Mouse (Mus musculus) gastrocnemius, postnatal 4 days (tissue): ENCODE results near the gene Rasgrp3. TPM values are rescaled to one million over a fixed set of nuclear protein-coding genes. Genes with fewer than 3 reads are reported as not detected.

ENCODE experiments used
- DNase-seq, 2 experiments: peaks; one replicate each; pipeline ENCODE4 v3.0.0; 2021 to 2022; ENCODE audit warnings: low spot score in 2 of 2, mixed read lengths in 2 of 2
- total RNA-seq, 2 experiments: library from RNA; stranded (reverse); gene quantifications; 2 replicates each; pipeline ENCODE4 v1.2.3; 2021

Gene Rasgrp3
- total RNA-seq, 2 experiments from 2014 or later, result 35.3 to 38.4 TPM

- no peak for DNase-seq
Observed at GRCm38 (mm10) chr17:75495213-75495612, 59.5 kb downstream of the Rasgrp3 start.

GRCm38 (mm10) chr17:75498241-75498651 lies 62.5 kb downstream of the Rasgrp3 start:
- DNase-seq, result no peak

- DNase-seq, result no peak
Observed at GRCm38 (mm10) chr17:75503031-75503430, 67.3 kb downstream of the Rasgrp3 start.

- no peak for DNase-seq
Observed at GRCm38 (mm10) chr17:75505053-75505452, 69.4 kb downstream of the Rasgrp3 start.

- no peak for DNase-seq
Observed at GRCm38 (mm10) chr17:75506097-75506675, 70.5 kb downstream of the Rasgrp3 start.

- DNase-seq, result no peak
Observed at GRCm38 (mm10) chr17:75506708-75507641, 71.3 kb downstream of the Rasgrp3 start.

GRCm38 (mm10) chr17:75509257-75509656 lies 73.6 kb downstream of the Rasgrp3 start:
- DNase-seq, result no peak

- DNase-seq, result no peak
Observed at GRCm38 (mm10) chr17:75516591-75516990, 80.9 kb downstream of the Rasgrp3 start.

- no peak for DNase-seq
Observed at GRCm38 (mm10) chr17:75518181-75518901, 82.6 kb downstream of the Rasgrp3 start.

- no peak for DNase-seq
Observed at GRCm38 (mm10) chr17:75519239-75519900, 83.7 kb downstream of the Rasgrp3 start.

- DNase-seq, result no peak
Observed at GRCm38 (mm10) chr17:75521236-75521842, 85.6 kb downstream of the Rasgrp3 start.

GRCm38 (mm10) chr17:75522347-75523065 lies 86.8 kb downstream of the Rasgrp3 start:
- DNase-seq, result peak in 1 of 2 experiments; percentile 47

GRCm38 (mm10) chr17:75523812-75524211 lies 88.1 kb downstream of the Rasgrp3 start:
- no peak for DNase-seq

GRCm38 (mm10) chr17:75526411-75526810 lies 90.7 kb downstream of the Rasgrp3 start:
- DNase-seq, result no peak

GRCm38 (mm10) chr17:75529222-75529935 lies 93.7 kb downstream of the Rasgrp3 start:
- no peak for DNase-seq

- no peak for DNase-seq
Observed at GRCm38 (mm10) chr17:75532469-75532986, 96.8 kb downstream of the Rasgrp3 start.

- DNase-seq, result no peak
Observed at GRCm38 (mm10) chr17:75534314-75535020, 98.8 kb downstream of the Rasgrp3 start.

- DNase-seq, result no peak
Observed at GRCm38 (mm10) chr17:75535612-75536011, 99.9 kb downstream of the Rasgrp3 start.
